Mouse (Mus musculus): ENCODE data around the gene Ly6c2. TPM values are rescaled to one million over a fixed set of nuclear protein-coding genes. Genes with fewer than 3 reads are reported as not detected.

Ly6c2 gene
- polyA plus RNA-seq, 1 experiment from 2014 or later = 63.2 TPM

Other genes starting within 250 kb of the Ly6c2 start
- 0.05 TPM in 1 of 2 replicates, not detected in the other for gene 2010109I03Rik, start 214.9 kb downstream of the Ly6c2 start, polyA plus RNA-seq (2015; fragmentation: Nextera tagmentation; extraction: Ambion mirVana)
- gene Ly6i, start 128.5 kb downstream of the Ly6c2 start, polyA plus RNA-seq (2015; fragmentation: Nextera tagmentation; extraction: Ambion mirVana) = 0.11 TPM in 1 of 2 replicates, not detected in the other
- gene Ly6a, start 113.9 kb downstream of the Ly6c2 start, polyA plus RNA-seq (2015; fragmentation: Nextera tagmentation; extraction: Ambion mirVana) = 2.7 and 3.1 TPM in 2 replicates
- 0.23 and 0.78 TPM in 2 replicates for gene Ly6c1, start 63.1 kb downstream of the Ly6c2 start, polyA plus RNA-seq (2015; fragmentation: Nextera tagmentation; extraction: Ambion mirVana)
- 3.5 and 3.8 TPM in 2 replicates for gene Ly6g, start 43.3 kb upstream of the Ly6c2 start, polyA plus RNA-seq (2015; fragmentation: Nextera tagmentation; extraction: Ambion mirVana)
- 4.2 and 5.2 TPM in 2 replicates for gene BC025446, start 104.4 kb upstream of the Ly6c2 start, polyA plus RNA-seq (2015; fragmentation: Nextera tagmentation; extraction: Ambion mirVana)
- gene Ly6f, start 156.5 kb upstream of the Ly6c2 start, polyA plus RNA-seq (2015; fragmentation: Nextera tagmentation; extraction: Ambion mirVana) = not detected in 2 replicates